In the genomic region with DNA sequence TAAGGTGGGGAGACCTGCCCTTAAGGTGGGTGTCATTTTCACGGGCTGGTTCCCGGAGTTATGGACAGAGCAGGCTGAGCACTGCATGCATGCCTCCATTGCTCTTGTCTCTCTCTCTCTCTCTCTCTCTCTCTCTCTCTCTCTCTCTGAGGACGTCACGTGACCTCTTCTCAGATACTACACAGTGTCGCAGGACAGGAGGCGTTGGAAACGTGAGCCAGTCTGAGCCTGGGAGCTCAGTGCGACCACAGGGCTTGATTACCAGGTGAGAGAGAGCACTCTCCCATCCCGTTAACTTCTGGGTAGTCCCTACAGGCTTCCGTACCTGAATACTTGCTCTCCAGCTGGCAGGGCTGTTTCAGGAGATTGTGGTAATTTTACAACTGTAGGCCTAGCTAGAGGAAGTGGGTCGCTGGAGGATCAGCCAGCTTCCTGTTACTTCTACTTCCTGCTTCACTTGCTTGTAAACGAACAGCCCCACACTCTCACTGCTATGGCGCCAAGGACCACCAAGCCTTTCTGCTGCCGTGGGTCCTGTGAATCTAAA, we compare ENCODE assay signal across 1 mouse cellular context.
A peak's percentile ranks its signal among the peaks of the same experiment; 100 is the strongest.
TF ChIP-seq lines count a peak whose summit lies in the region.

No protein-coding gene starts in this region.

TF ChIP-seq in CH12.LX, 34 proteins besides CTCF, POLR2A, EP300 and RAD21 (continued from another document):
- TF ChIP-seq USF1 (IDR thresholded peaks at IDR 0.05; ENCODE audit: low read depth, low read length) (peak; percentile 78), USF2 (conservative IDR thresholded peaks at IDR 0.05; ENCODE audit: low read depth, low read length) (peak; percentile 78), ETS1 (conservative IDR thresholded peaks at IDR 0.05; ENCODE audit: low read depth, low read length) (peak; percentile 40), RCOR1 (conservative IDR thresholded peaks at IDR 0.05; ENCODE audit: low read depth, low read length) (no peak), HCFC1 (IDR thresholded peaks at IDR 0.05; ENCODE audit: low read depth, low read length) (peak; percentile 60), TCF12 (IDR thresholded peaks at IDR 0.05; ENCODE audit: low read depth, low read length) (no peak), E2F4 (IDR thresholded peaks at IDR 0.05; ENCODE audit: insufficient replicate concordance, low read depth, low read length) (0 out of 2 replicates have a peak, but pooled peaks have one; percentile 1), CHD1 (IDR thresholded peaks at IDR 0.05; ENCODE audit: low read depth, low read length) (peak; percentile 20; the same call in 1 of the 2 replicates), MXI1 (IDR thresholded peaks at IDR 0.05; ENCODE audit: low read depth, low read length) (peak; percentile 34; the same call in 1 of the 2 replicates), JUND (conservative IDR thresholded peaks at IDR 0.05; ENCODE audit: low read depth, low read length) (no peak)
